Mouse (Mus musculus) embryonic fibroblast, embryonic 13.5 days (primary cell): ENCODE measurements around the gene Dgcr8. TPM values are rescaled to one million over a fixed set of nuclear protein-coding genes. Genes with fewer than 3 reads are reported as not detected.

Experiments
- H3K27ac ChIP-seq: 2 replicates; pipeline ENCODE4 v1.5.1; 2012; ENCODE audit warnings: low read length, control low read depth, inconsistent platforms; ENCODE audit not compliant: insufficient read depth
- H3K4me1 ChIP-seq: 2 replicates; pipeline ENCODE4 v1.6.1; 2011; ENCODE audit warnings: low read length; ENCODE audit not compliant: control insufficient read depth, insufficient read depth
- H3K4me3 ChIP-seq: 2 replicates; pipeline ENCODE4 v1.5.1; 2011; ENCODE audit warnings: mild to moderate bottlenecking, control low read depth, low read length; ENCODE audit not compliant: insufficient read depth
- CTCF ChIP-seq: IDR thresholded peaks from 2 replicates; pipeline ENCODE4 v1.5.1; 2011; ENCODE audit warnings: mild to moderate bottlenecking, control low read depth, low read length, moderate library complexity, borderline replicate concordance; ENCODE audit not compliant: insufficient read depth
- POLR2A ChIP-seq: IDR thresholded peaks from 2 replicates; pipeline ENCODE4 v1.6.1; 2011; ENCODE audit warnings: low read depth, mild to moderate bottlenecking, control low read depth, low read length, moderate library complexity
- polyA plus RNA-seq: library from polyadenylated mRNA; stranded (reverse); fragments of >200 nt; gene quantifications from 2 replicates; pipeline ENCODE4 v1.2.4, GENCODE M21; 2011; ENCODE audit warnings: low read depth; ENCODE audit not compliant: missing spikeins, insufficient read length

Dgcr8 gene
- polyA plus RNA-seq, 1 experiment = 47.4 TPM

GRCm38 (mm10) chr16:18211417-18212171 is 77.5 kb downstream of the Dgcr8 start:
- TF ChIP-seq POLR2A (no peak), CTCF (peak; percentile 98)
- Histone ChIP-seq H3K4me1 (no peaks in the 10 kb centered on the region), H3K27ac (no peak overlapping the region), H3K4me3 (no peak overlapping the region)

GRCm38 (mm10) chr16:18210701-18211416 is 78.2 kb downstream of the Dgcr8 start:
- Histone ChIP-seq H3K4me1 (no peaks in the 10 kb centered on the region), H3K27ac (no peak overlapping the region), H3K4me3 (no peak overlapping the region)
- peak; percentile 62; the same call in 1 of the 2 replicates for TF ChIP-seq CTCF
- TF ChIP-seq POLR2A = no peak

Other genes starting within 250 kb of the Dgcr8 start
- 26.1 and 34.5 TPM in 2 replicates for gene Dgcr6, start 236.4 kb downstream of the Dgcr8 start, polyA plus RNA-seq
- gene Prodh, start 199.0 kb downstream of the Dgcr8 start, polyA plus RNA-seq = 0.70 and 0.80 TPM in 2 replicates
- 1.2 and 1.4 TPM in 2 replicates for gene Rtn4r, start 161.6 kb downstream of the Dgcr8 start, polyA plus RNA-seq
- gene Ccdc188, start 71.4 kb downstream of the Dgcr8 start, polyA plus RNA-seq = not detected in 2 replicates
- 28.7 and 29.5 TPM in 2 replicates for gene Zdhhc8, start 54.1 kb downstream of the Dgcr8 start, polyA plus RNA-seq
- gene Trmt2a, start 40.6 kb downstream of the Dgcr8 start, polyA plus RNA-seq = 43.3 and 58.9 TPM in 2 replicates
- gene Ranbp1, start 40.5 kb downstream of the Dgcr8 start, polyA plus RNA-seq = 296 and 323 TPM in 2 replicates
- gene Gm49776, start 30.9 kb downstream of the Dgcr8 start, polyA plus RNA-seq = not detected in 2 replicates
- 27.1 and 32.7 TPM in 2 replicates for gene Tango2, start 58.9 kb upstream of the Dgcr8 start, polyA plus RNA-seq
- 6.7 and 8.1 TPM in 2 replicates for gene Arvcf, start 58.9 kb upstream of the Dgcr8 start, polyA plus RNA-seq
- gene Txnrd2, start 137.1 kb upstream of the Dgcr8 start, polyA plus RNA-seq = 4.6 and 7.5 TPM in 2 replicates
- 89.2 and 96.0 TPM in 2 replicates for gene Comt, start 137.6 kb upstream of the Dgcr8 start, polyA plus RNA-seq
- gene Gnb1l, start 209.5 kb upstream of the Dgcr8 start, polyA plus RNA-seq = 3.8 and 5.5 TPM in 2 replicates
- 4.7 and 7.8 TPM in 2 replicates for gene Rtl10, start 209.7 kb upstream of the Dgcr8 start, polyA plus RNA-seq